Mouse (Mus musculus) brain, embryonic 14.5 days (tissue): ENCODE results near the gene Trib3.

Experiments
- CTCF ChIP-seq: fragments of 200-500 bp; IDR thresholded peaks from 2 replicates; pipeline ENCODE4 v1.5.1; 2012; ENCODE audit warnings: inconsistent platforms, mild to moderate bottlenecking, moderate library complexity, borderline replicate concordance; ENCODE audit not compliant: insufficient read depth, insufficient read length; ENCODE audit errors: extremely low read depth
- POLR2A ChIP-seq: fragments of 200-500 bp; IDR thresholded peaks from 2 replicates; pipeline ENCODE4 v1.6.1; 2012; ENCODE audit warnings: mild to moderate bottlenecking, inconsistent platforms, borderline replicate concordance; ENCODE audit not compliant: poor library complexity, insufficient read depth, insufficient read length, severe bottlenecking; ENCODE audit errors: extremely low read depth

- TF ChIP-seq CTCF: no peak
- TF ChIP-seq POLR2A: no peak
Observed at GRCm38 (mm10) chr2:152324842-152325241, 19.0 kb downstream of the Trib3 start.
